Mouse (Mus musculus): ENCODE results near the gene Efcab6. TPM values are rescaled to one million over a fixed set of nuclear protein-coding genes. Genes with fewer than 3 reads are reported as not detected.

Efcab6 gene
- total RNA-seq, 2 experiments from 2014 or later: 4.4 to 5.7 TPM

DNA sequence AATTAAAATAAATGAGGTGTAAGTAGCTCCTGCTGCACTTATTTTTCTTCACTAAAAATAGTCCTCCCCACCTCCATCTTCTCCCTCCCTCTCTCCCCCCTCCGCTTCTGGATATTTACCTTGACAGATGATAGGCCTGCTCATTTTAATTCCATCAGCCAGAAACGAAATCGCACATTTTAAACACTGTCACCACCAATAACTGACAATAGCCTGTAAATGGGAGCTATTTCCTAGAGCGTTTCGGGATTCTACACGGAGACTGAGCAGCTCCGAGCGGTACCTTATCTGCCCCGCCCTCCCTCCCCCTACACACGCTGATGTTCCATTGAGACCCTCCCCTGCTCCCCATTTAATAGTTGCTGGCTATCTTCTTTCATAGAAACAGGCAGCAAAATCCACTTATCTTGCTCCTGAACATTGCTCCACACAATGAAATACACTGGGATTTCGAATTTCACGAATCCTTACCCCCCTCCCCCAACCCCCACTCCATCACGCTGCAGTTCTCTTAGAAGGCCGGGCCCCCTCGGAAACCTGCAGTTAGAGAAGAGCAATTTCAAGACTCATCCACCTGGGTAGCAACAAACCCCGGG is 4.4 kb upstream of the Efcab6 start:
- no peak for DNase-seq (ENCODE audit: low spot score in 2 of 2)

DNA sequence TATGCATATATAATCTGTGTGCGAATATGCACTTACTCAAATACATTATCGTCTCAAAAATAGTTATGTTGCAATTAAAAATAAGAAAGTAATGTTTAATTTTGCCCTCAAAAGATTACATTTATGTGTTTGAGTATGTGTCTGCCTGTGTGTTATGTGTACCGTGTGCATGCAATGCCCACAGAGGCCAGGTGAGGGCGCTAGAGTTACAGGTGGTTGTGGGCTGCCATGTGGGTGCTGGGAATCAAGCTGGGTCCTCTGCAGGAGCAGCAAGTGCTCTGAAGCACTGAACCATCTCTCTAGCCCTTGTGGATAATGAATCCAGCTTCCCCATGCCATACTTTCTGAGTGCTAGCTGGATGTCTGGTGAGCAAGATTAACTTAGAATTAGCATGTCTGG is 522 bp upstream of the Efcab6 start:
- no peak for DNase-seq (ENCODE audit: low spot score in 2 of 2)

GRCm38 (mm10) chr15:84058841-84059240 is 6.3 kb downstream of the Efcab6 start:
- DNase-seq (ENCODE audit: low spot score in 2 of 2): peak in 1 of 2 experiments; percentile 52

- DNase-seq (ENCODE audit: low spot score in 2 of 2): no peak
Observed at GRCm38 (mm10) chr15:84056083-84056482, 9.1 kb downstream of the Efcab6 start.

DNA sequence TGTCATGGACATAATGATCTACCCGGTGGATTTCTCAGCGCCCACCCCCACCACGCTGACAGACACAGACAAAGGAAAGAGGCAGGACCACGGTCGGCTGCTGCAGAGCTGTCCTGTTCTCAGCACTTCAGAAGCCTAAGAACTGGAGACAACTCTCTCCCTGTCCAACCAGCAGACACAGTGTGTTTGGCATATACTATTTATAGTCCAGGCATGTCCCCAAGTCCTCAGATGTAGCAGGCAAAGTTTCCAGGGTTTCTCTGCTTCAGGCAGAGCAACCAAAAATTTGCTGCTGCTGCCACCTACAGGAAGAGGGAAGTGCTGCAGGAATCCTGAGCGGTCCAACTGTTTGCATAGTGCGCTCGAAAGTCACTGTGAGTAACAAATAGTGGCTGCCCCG is 11.3 kb downstream of the Efcab6 start:
- peak; percentile 82 to 90 for DNase-seq (ENCODE audit: low spot score in 2 of 2)

GRCm38 (mm10) chr15:84053240-84053639 is 11.9 kb downstream of the Efcab6 start:
- no peak for DNase-seq (ENCODE audit: low spot score in 2 of 2)

- no peak for DNase-seq (ENCODE audit: low spot score in 2 of 2)
Observed at GRCm38 (mm10) chr15:84052390-84052789, 12.8 kb downstream of the Efcab6 start.

DNA sequence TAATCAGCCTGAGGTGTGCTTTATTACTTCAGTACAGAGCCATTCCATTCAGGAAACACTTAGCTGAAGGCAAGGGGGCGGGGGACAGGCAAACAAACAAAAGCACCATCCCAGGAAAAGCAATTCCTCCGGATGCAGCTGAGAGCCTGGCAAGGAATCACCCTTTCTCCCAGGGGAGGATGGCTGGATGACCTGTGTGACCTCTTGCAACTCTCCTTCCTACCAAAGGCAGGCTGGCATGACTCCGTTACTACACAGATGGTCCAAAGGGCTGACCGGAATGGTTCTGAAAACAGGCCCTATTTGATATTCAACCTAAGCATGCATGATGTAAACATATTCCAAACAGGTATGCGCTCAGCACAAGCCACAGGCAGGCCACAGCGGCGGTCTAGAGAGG is 15.6 kb downstream of the Efcab6 start:
- DNase-seq (ENCODE audit: low spot score in 2 of 2): no peak

DNA sequence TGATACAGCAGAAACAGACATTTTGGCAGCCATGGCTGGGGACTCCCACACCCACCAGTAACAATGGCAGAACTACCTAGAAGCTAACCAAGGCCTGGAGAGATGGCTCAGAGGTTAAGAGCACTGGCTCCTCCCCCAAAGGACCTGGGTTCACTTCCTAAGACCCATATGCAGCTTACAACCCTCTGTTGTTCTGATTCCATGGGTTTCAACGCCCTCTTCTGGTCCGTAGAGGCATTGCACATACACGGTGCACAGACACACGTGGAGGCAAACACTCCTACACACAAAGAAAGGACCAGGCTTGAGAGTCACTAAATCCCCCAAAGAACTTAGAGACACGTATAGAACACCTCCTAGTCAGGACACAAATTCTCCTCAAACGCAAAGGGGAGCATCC is 19.6 kb downstream of the Efcab6 start:
- no peak for DNase-seq (ENCODE audit: low spot score in 2 of 2)

DNA sequence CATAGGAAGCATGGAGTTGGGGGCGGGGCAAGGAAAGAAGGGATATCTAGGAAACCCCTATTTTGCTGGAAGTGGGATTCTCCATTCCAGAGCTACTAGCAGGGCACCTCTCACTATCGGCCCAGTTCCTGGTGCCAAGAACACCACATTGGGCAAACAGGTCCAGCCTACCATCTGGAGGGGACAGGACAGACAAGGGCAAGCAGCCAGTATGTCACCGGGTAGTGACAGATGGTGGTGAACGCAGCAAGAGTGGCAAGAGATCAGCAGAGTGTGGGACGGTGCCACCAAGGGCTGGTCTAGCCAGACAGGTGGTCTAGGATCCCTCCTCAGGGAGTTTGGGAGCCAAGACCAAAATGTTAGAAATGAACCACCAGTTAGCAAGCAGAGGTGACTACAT is 28.1 kb downstream of the Efcab6 start:
- DNase-seq (ENCODE audit: low spot score in 2 of 2): peak in 1 of 2 experiments; percentile 23

- no peak for DNase-seq (ENCODE audit: low spot score in 2 of 2)
Observed at GRCm38 (mm10) chr15:84025651-84026050, 39.5 kb downstream of the Efcab6 start.

GRCm38 (mm10) chr15:84024851-84025250 is 40.3 kb downstream of the Efcab6 start:
- DNase-seq (ENCODE audit: low spot score in 2 of 2): no peak

- no peak for DNase-seq (ENCODE audit: low spot score in 2 of 2)
Observed at GRCm38 (mm10) chr15:84009366-84010083, 55.7 kb downstream of the Efcab6 start.

DNA sequence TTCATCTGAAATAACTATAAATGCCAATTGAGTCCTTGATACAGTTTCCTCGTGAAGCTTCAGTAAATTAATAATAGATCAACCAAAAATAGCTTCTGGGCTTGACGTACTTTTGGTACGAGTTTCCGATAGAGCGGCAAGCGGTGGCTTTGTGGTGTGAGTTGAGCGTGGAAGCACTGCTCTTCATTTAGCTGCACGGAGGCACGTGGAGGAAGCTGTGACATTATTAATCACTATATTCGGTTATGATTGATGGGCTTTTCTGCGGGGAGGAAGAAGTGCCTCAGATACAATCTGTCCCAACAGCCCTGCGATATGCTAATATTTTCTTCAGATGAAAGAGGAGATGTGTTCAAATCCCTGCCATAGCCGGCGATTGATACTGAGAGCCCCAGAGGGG is 60.9 kb downstream of the Efcab6 start:
- DNase-seq (ENCODE audit: low spot score in 2 of 2): no peak

- DNase-seq (ENCODE audit: low spot score in 2 of 2): peak in 1 of 2 experiments; percentile 41
Observed at GRCm38 (mm10) chr15:83999071-83999470, 66.1 kb downstream of the Efcab6 start.

DNA sequence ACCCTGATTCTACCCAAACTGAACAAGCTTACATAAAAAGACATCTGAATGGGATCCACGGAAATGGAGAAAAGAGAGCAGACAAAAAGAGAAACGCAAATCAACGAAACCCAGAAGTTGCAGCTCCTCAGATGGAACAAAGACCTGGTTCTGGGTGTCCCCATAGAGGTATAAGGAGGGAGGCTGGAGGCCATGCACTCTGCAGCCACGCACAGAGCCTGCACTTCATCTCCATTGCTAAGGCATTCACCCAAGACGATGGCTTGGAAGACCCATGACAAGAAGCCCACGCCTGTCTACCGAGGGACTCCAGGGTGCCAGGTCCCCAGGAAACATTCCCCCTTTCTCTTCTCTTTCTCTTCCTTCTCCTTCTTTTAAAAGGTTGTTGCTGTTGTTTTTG is 66.6 kb downstream of the Efcab6 start:
- no peak for DNase-seq (ENCODE audit: low spot score in 2 of 2)

DNA sequence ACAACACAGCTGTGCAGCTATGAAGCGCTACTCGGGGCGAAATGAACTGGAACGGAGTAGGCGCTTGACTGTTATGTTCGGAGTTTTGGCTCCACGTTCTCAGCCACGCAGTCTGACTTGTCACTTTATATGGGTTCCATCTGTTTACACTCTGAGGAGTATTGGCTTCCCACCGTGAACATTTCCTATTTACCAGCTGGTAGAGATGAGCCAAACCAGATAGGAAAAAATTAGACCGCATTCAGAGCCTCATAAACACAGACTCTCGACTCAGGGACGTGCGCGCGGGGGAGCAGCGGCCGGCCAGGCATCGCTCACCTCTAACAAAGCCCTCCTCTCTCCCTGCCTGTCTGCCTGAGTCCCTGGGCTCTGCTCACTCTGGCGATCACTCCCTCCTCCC is 67.1 kb downstream of the Efcab6 start:
- peak in 1 of 2 experiments; percentile 92 for DNase-seq (ENCODE audit: low spot score in 2 of 2)

GRCm38 (mm10) chr15:83997550-83997949 is 67.6 kb downstream of the Efcab6 start:
- DNase-seq (ENCODE audit: low spot score in 2 of 2): peak in 1 of 2 experiments; percentile 29

- no peak for DNase-seq (ENCODE audit: low spot score in 2 of 2)
Observed at GRCm38 (mm10) chr15:83996864-83997263, 68.3 kb downstream of the Efcab6 start.

GRCm38 (mm10) chr15:83992191-83992590 is 73.0 kb downstream of the Efcab6 start:
- DNase-seq (ENCODE audit: low spot score in 2 of 2): no peak

DNA sequence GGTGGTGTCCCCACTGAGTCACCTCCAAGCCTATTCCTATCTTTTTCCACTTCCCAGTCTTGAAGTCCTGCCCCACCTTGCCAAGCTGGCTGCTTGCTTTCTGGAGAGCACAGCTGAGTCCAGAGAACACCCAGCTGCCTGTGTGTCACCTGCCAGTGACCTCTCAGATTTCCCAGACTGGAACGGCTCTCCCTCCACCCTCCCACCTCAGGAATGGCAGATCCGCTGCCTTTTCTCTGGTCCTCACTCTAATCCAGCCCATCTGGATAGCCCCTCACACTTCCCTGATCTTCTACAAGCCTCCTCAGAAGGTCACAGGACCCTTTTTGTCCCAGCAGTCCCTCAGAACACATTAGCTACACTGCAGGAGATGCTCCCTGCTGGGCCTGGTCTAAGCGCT is 73.7 kb downstream of the Efcab6 start:
- no peak for DNase-seq (ENCODE audit: low spot score in 2 of 2)

GRCm38 (mm10) chr15:83989241-83989640 is 75.9 kb downstream of the Efcab6 start:
- peak in 1 of 2 experiments; percentile 47 for DNase-seq (ENCODE audit: low spot score in 2 of 2)

GRCm38 (mm10) chr15:83988087-83988486 is 77.1 kb downstream of the Efcab6 start:
- DNase-seq (ENCODE audit: low spot score in 2 of 2): no peak
